Mouse (Mus musculus): Measurements from ENCODE around the gene Muc3a.

Muc3a gene

DNA sequence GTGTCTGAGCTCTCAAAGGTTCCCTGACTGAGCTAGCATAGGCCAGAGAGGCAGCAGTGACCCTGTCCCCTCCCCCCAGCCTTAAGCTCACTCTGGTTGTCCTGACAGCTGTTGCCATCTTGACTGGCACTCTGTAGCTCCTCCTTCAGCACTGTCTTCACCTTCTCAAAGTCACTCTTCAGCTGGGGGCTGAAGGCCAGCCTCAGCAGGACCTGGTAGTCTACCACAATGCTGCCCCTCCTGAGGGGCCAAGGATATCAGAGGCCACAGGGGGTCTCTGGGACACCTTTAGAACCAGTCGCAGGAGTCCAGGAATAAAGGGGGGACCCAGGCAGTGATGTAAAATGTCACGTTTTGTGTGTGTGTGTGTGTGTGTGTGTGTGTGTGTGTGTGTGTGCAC is at the start of gene Muc3a:
TSS of gene Muc3a (minus strand) at position 101 of the 400 bp plus-strand sequence.
- in situ Hi-C loops (cut with MboI, MseI), result no loop called here

DNA sequence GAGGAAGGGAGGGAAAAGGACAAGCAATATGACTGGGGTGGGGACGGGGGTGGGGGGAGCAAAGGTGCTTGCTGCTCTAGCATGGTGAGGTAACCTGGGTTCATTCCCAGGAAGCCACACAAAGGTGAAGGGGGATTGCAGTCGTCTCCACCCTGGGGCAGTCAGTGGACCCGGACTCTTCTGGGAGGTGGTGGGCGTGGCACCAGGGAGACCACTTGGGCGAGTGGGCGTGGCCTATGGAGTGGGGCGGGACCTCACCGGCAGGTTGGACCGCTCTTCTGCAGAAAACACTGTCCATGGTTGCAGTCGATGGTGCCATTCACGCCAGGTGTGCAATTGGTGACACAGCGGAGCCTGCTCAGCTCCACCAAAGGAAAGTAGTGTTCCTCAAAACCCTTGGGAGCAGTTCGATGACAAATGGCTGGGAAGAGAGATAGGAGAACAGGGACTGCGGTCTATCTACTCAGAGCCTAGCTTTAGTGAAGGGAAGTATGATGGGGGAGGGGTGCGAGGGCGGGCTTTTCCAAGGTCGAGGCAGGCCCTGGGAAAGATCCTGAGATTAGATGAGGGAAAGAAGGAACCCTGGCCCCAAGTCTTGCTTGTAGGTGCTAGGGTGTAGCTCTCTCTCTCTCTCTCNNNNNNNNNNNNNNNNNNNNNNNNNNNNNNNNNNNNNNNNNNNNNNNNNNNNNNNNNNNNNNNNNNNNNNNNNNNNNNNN is 917 bp downstream of the Muc3a start:
- in situ Hi-C loops (cut with MboI, MseI), result no loop called here

GRCm38 (mm10) chr5:137210689-137211088 is 1.5 kb downstream of the Muc3a start:
- in situ Hi-C loops (cut with MboI, MseI), result no loop called here

- in situ Hi-C loops (cut with MboI, MseI), result loop anchor here (5.0 to 10.0 kb wide), 2 partner anchors 62 to 260 kb away; no protein-coding TSS in a partner anchor
These were observed 6.9 kb downstream of the Muc3a start for GRCm38 (mm10) chr5:137205301-137205700.

- in situ Hi-C loops (cut with MboI, MseI), result no loop called here
These were observed 17.6 kb downstream of the Muc3a start for GRCm38 (mm10) chr5:137194488-137195120.

DNA sequence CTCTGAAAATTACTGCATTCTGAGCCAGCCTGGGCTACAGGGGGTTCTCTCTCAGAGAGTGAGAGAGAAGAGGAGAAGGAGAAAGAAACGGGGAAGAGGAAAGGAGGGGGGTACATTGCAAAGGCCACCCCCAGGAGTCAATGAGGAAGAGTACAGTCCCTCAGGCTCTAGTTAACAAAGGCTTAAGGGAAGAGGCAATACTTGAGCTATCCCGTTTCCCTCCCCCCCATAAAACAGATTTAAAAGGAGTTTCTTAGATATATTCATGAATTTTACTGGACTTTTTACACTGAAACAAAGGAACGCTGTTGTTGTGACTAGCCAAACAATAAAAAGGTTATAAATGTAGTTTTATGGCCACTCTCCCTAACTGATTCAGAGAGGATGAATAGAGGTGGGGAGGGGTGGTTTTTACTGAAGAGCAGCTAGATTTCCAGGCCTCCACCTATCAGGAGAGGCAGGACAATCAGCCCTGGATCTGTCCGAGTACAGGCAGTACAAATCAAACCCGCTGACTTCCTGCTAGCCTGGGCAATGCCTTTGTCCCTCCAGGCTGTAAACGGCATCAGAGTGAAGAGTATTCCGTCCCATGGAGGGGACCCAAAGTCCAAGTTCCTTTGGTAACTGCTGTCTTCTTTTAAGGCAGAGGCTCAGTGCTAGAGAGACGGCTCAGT is 18.8 kb downstream of the Muc3a start:
- in situ Hi-C loops (cut with MboI, MseI), result no loop called here

DNA sequence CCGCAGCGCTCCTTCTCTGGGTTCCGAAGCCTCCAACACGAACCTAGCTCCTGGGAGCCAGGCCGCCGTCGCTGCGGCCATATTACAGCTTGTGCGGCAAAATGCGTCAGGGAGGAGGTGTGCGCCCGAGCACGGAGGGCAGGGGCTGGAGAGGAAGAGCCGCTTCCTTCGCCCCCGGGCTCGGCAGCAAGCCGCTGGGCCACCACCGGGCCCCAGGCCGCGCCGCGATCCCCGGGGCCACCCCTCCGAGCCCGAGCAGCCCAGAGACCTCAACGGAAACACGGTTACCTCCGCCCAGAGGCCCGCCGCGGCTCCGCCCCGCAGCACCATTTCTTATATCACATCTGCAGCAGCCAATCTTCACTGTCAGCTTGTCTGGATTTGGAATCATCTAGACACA is 22.9 kb downstream of the Muc3a start:
- in situ Hi-C loops (cut with MboI, MseI), result no loop called here

GRCm38 (mm10) chr5:137185362-137185761 is 26.8 kb downstream of the Muc3a start:
- in situ Hi-C loops (cut with MboI, MseI), result no loop called here

DNA sequence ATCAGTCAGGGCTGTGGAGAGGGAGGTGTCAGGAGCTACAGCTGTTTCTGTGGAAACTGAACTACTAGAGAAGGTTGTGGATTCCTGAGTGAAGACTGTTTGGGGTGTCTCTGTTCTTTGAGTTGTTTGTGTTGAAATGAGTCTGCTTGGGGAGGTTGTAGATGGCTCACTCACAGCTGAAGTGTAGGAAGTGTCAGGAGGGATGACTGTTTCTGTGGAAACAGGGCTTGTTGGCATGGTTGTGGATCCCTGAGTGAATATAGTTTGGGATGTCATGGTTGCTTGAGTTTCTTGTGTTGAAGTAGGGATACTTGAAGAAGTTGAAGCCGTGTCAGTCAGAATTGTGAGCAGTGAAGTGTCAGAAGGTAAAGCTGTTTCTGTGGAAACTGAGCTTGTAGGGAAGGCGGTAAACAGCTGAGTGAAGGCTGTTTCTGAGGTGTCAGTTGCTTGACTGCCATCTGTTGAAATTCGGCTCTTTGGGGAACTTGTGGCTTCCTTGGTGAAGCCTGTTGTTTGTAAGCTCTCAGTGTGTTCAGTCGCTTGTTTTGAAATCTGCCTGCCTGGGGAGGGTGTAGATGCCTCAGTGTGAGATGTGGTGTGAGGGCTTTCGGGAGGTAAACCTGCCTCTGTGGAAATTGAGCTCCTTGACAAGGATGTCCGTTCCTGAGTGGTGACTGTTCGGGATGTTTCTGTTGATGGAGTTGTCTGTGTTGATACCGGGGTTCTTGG is 32.4 kb downstream of the Muc3a start:
- in situ Hi-C loops (cut with MboI, MseI), result no loop called here

DNA sequence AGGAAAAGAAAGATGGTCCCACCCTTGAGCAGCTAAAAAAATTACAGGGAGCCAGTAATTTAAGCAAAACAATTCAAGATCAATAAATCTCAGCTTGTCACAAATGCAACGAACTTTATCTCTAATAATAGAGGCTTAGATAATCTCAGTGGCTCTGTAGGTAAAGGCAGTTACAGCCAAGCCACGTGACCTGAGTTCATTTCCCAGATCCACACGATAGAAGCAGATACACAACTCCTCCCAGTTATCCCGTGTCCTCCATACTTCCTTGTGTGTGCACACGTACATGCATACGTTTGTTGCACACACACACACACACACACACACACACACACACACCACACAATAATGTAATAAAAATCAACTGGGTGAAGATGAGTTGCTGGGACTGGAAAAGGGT is 38.2 kb downstream of the Muc3a start:
- in situ Hi-C loops (cut with MboI, MseI), result no loop called here

- in situ Hi-C loops (cut with MboI, MseI), result no loop called here
These were observed 39.6 kb downstream of the Muc3a start for GRCm38 (mm10) chr5:137172591-137172990.

DNA sequence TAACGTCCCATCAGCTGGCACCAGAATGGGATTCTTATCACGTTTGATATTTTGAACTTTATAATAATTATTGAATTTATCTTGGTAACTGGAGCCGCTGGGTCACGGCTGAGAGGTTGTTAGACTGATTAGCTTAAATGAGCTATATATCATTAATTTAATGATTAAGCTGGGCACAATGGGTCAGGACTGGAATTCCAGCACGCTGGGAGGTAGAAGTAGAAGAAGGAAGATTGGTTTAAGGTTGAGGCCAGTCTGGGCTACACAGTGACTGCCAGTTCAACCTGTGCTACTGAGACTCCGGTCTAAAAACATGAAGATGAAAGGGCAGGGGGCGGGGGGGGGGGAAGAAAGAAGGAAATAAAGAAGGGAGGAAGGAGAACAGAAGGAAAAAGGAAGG is 40.7 kb downstream of the Muc3a start:
- in situ Hi-C loops (cut with MboI, MseI), result no loop called here

GRCm38 (mm10) chr5:137170836-137171380 is 41.3 kb downstream of the Muc3a start:
- in situ Hi-C loops (cut with MboI, MseI), result no loop called here

- in situ Hi-C loops (cut with MboI, MseI), result no loop called here
These were observed 44.6 kb downstream of the Muc3a start for GRCm38 (mm10) chr5:137167539-137167938.

GRCm38 (mm10) chr5:137166012-137166411 is 46.2 kb downstream of the Muc3a start:
- in situ Hi-C loops (cut with MboI, MseI), result no loop called here

DNA sequence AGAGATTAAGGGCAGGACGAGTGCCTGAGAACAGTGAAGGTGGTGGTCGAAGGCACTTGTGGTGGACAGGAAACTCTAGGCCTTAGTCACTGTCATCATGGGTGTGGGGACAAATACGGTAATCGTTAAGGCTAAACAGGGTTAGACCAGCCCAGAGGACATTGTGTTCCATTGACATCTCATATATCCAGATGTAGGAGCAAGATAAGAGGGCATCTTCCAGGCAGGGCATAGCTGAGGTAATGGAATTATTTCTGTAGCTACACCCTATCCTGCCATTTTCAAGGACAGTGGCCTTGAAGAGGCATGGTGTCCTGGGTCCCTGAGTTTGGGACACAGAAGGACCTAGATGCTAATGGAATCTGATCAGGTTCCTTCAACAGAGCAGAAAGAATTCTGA is 50.3 kb downstream of the Muc3a start:
- in situ Hi-C loops (cut with MboI, MseI), result no loop called here

GRCm38 (mm10) chr5:137159461-137159860 is 52.7 kb downstream of the Muc3a start:
- in situ Hi-C loops (cut with MboI, MseI), result loop anchor here (5.0 kb wide), 1 partner anchor 128 kb away; the partner anchor contains the start of gene Ache

Data from regulatory T cell (primary cell).